Mouse (Mus musculus): ENCODE data around the gene Copz2.

GRCm38 (mm10) chr11:96860564-96860963, 10.9 kb downstream of the Copz2 start:
- TF ChIP-seq CTCF (IDR thresholded peaks at IDR 0.05; ENCODE audit: low read depth) (peak; percentile 95), EP300 (IDR thresholded peaks at IDR 0.05; ENCODE audit: low read depth) (no peak)
